Mouse (Mus musculus): ENCODE results near the gene Naxd. TPM values are rescaled to one million over a fixed set of nuclear protein-coding genes. Genes with fewer than 3 reads are reported as not detected.
"Not testable (repeated sequence)": the region's sequence is repeated elsewhere in the genome, so short reads cannot be mapped to it uniquely, and the experiment has no call there.

The Naxd gene
- polyA plus RNA-seq, 1 experiment, result 70.4 TPM

- WGBS, result 12% methylated on average over 7 of the region's 7 CpGs
- peak; percentile 48 for DNase-seq (ENCODE audit: low read depth, low spot score)
These were observed 52.4 kb downstream of the Naxd start for GRCm38 (mm10) chr8:11549706-11550105.

GRCm38 (mm10) chr8:11550281-11550948 lies 53.1 kb downstream of the Naxd start, which contains the start of gene Cars2:
Gene Cars2 (minus strand): TSS chr8:11550783.
- under 1% methylated on average over 53 of the region's 53 CpGs for WGBS
- peak; percentile 72 for DNase-seq (ENCODE audit: low read depth, low spot score)

DNA sequence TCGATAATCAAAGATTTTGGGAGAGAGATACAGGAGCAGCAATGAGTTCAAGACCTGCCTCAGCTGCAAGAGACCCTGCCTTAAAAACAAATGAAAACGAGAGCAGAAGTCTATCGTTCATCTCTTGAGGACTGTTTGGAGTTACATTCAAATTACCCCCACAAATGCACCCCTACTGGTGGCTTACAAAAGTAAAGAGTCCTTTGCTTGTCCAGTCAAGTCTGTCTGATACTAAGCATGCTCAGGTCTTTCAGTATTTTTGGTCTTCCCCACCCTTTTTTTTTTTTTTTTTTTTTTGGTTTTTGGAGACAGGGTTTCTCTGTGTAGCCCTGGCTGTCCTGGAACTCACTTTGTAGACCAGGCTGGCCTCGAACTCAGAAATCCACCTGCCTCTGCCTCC lies 54.2 kb downstream of the Naxd start:
- DNase-seq (ENCODE audit: low read depth, low spot score), result not testable (repeated sequence)
- 77% methylated on average over 4 of the region's 4 CpGs for WGBS

DNA sequence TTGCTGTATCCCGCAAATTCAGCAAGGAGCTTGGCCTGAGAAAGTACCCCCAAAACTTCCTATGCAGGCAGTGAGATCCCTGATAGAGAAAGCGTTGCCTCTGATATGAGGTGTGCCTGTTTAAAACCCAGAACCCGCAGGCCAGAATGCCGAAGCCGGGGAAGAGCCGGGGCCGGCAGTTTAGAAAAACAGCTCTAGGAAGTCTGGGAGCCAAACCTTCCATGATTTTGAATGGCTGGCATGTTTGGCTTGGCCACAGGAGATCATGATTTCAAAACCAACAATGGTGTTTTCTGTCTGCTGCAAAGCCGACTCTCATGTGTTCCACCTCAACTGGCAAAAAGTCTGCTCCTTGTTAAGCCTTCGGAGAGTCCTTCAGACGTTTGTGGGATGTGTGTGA lies 55.1 kb downstream of the Naxd start:
- WGBS, result 91% methylated on average over 10 of the region's 10 CpGs
- DNase-seq (ENCODE audit: low read depth, low spot score), result no peak

DNA sequence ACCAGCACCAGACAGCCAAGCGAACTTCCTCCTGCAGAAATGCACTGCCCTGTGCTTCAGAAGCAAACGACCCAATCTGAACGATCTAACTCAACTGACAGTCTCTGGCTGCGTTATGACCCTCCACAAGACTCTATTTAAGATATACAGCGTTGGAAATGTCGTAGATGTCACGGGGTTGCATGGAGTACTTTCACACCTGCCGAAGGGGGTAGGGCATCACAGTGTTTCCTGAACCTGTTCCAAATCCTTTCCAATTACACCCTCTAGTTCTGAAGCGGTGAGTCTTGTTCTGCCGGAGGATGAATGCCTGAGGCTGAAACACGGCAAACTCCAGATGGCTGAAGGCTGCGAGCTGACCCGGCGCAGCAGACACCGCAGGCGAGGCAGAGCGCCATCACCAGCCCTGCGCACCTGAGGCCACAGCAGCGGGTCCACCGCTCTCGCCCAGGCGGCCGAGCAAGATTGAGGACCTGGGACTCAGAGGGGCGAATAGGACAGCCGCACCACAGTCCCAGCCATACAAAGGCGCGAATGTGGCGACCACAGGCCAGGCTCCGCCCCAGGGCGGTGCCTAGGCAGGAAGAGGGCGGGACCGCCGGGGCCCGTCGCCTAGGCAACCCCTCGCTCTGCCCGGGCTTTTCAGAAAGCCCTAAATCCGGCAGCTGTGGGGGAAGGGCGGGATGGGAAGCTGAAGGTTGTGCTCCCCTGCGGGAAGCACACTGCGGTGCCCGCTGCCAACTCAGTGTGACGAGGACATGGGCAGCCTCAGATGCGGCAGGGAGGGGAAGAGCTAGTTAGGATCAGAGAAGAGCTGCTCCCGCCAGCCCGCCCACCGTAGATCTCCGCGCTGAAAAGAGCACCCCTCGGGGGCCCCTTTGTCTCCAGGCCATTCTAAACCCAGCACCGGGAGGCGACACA lies 57.8 kb downstream of the Naxd start, which contains the start of gene Ing1:
Ing1 (plus strand) TSS at position 773 of the 921 bp plus-strand sequence.
- peak; percentile 72 for DNase-seq (ENCODE audit: low read depth, low spot score)
- under 1% methylated on average over 52 of the region's 52 CpGs for WGBS

- WGBS, result under 1% methylated on average over 102 of the region's 103 CpGs
- peak; percentile 96 for DNase-seq (ENCODE audit: low read depth, low spot score)
These were observed 58.6 kb downstream of the Naxd start for GRCm38 (mm10) chr8:11555720-11556591.

DNA sequence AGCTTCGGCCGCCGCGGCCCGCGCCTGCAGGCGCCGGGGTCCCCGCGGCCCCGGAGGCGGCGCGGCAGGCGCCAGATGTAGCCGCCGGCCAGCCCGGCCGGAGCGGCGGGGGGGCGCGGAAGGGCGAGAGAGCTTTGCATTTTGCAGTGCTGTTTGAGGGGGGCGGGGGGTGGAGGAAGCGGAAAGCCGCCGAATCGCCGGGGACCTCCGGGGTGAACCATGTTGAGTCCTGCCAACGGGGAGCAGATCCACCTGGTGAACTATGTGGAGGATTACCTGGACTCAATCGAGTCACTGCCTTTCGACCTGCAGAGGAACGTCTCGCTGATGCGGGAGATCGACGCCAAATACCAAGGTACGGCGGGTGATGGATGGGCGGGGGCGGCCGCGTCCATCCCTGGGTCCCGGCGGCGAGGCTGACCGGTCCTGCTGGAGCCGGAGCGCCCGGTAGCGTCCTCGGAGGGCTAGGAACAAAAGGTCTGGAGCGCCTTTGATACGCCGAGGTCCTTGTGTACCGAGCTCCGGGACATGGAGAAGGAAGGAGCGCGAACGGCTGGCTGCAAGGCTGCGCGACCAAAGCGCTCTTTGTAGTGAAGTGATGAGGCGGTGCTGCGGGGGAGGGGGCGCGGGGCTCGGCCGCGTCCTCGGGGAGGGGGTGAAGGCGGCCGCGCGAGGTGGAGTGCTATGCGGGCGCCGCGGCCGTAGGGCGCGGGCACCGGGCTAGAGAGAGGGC lies 59.6 kb downstream of the Naxd start:
- WGBS, result under 1% methylated on average over 83 of the region's 85 CpGs
- no peak for DNase-seq (ENCODE audit: low read depth, low spot score)

DNA sequence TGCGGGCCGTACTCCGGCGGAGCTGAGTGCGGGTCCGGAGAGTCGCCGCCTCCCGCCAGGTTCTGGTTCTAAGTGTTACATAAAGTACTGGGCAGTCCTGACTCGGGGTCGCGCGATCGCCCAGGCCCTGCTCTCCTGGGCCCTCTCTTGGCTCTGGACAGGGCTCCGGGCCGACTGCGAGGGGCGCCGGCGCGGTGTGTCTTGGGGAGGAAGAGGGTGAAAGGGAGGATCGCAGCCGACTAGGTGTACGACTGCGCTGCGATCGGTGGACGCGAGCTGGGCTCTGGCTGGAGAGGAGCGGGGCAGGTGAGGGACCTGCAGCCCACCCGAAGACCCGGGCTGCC lies 60.1 kb downstream of the Naxd start:
- WGBS, result under 1% methylated on average over 32 of the region's 32 CpGs

GRCm38 (mm10) chr8:11557768-11558629 lies 60.7 kb downstream of the Naxd start:
- under 1% methylated on average over 67 of the region's 67 CpGs for WGBS
- DNase-seq (ENCODE audit: low read depth, low spot score), result peak; percentile 90

More for the DNA sequence above, 60.1 kb downstream of the Naxd start:
- no peak for DNase-seq (ENCODE audit: low read depth, low spot score)

- 70% methylated on average over 3 of the region's 3 CpGs for WGBS
- DNase-seq (ENCODE audit: low read depth, low spot score), result no peak
These were observed 62.2 kb downstream of the Naxd start for GRCm38 (mm10) chr8:11559511-11559910.

GRCm38 (mm10) chr8:11560220-11560619 lies 62.9 kb downstream of the Naxd start:
- WGBS, result 83% methylated on average over 9 of the region's 9 CpGs
- DNase-seq (ENCODE audit: low read depth, low spot score), result no peak

DNA sequence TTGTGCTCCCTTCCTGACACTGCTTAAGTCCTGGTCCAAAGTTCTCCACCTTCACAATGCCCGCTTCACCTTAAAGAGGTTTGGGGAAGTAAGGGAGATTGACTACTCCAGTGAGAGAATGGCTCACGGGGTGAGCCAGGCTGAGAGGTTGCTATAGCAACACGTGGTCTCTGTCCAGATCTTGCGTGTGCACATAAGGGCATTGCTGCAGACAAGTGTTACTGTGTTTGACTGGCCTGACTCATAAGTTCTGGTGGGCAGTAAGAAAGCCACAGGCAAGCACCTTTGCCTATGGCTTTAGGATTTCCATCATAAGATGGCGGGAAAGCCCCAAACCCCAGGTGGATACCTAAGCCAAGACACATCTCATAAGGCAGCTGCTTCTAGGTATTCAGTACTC lies 66.9 kb downstream of the Naxd start:
- WGBS, result 88% methylated on average over 5 of the region's 5 CpGs
- DNase-seq (ENCODE audit: low read depth, low spot score), result no peak

Other genes with a start within 250 kb of the Naxd start
- gene Col4a2, start 184.7 kb upstream of the Naxd start, polyA plus RNA-seq (2012; rRNA removed), result 29.8 and 41.9 TPM in 2 replicates
- 75.3 and 129 TPM in 2 replicates for gene Col4a1, start 184.7 kb upstream of the Naxd start, polyA plus RNA-seq (2012; rRNA removed)
- gene Rab20, start 18.8 kb upstream of the Naxd start, polyA plus RNA-seq (2012; rRNA removed), result 23.1 and 26.4 TPM in 2 replicates
- 36.4 and 42.5 TPM in 2 replicates for gene Cars2, start 53.3 kb downstream of the Naxd start, polyA plus RNA-seq (2012; rRNA removed)
- gene Ing1, start 58.1 kb downstream of the Naxd start, polyA plus RNA-seq (2012; rRNA removed), result 10.7 and 14.5 TPM in 2 replicates
- gene Ankrd10, start 138.3 kb downstream of the Naxd start, polyA plus RNA-seq (2012; rRNA removed), result 36.3 and 45.9 TPM in 2 replicates
- not detected in 2 replicates for gene 1700016D06Rik, start 203.6 kb downstream of the Naxd start, polyA plus RNA-seq (2012; rRNA removed)
- 19.9 and 26.1 TPM in 2 replicates for gene Arhgef7, start 230.2 kb downstream of the Naxd start, polyA plus RNA-seq (2012; rRNA removed)